Mouse (Mus musculus) lung, adult 18-20 months (tissue): ENCODE measurements around the gene Rhox2f.
"Not testable (repeated sequence)": the region's sequence is repeated elsewhere in the genome, so short reads cannot be mapped to it uniquely, and the experiment has no call there.

Experiments used
- DNase-seq, 2 experiments: peaks; one replicate each; pipeline ENCODE4 v3.0.0; 2022; ENCODE audit warnings: mixed read lengths in 2 of 2

Rhox2f gene

DNA sequence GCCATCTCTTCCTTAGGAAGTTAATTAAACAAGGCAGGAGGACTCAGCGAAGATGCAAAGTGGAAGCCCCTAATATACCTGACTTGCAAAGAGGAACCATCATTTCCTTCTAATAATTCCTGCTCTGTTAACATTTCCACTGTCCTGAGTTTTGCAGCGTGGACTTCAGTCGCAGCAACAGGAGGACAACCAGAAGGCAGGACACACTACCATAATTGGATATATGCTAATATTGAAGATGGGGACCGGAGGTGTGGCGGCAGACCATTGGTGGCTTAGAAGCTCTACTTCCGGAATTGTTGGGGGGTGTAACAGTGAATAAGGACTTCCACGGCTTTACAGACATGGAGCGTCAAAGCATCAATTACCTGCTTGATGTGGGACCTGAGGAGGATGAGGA, at the start of gene Rhox2f:
Gene Rhox2f (plus strand): TSS at position 301 of the 400 bp plus-strand sequence.
- DNase-seq = not testable (repeated sequence)

DNA sequence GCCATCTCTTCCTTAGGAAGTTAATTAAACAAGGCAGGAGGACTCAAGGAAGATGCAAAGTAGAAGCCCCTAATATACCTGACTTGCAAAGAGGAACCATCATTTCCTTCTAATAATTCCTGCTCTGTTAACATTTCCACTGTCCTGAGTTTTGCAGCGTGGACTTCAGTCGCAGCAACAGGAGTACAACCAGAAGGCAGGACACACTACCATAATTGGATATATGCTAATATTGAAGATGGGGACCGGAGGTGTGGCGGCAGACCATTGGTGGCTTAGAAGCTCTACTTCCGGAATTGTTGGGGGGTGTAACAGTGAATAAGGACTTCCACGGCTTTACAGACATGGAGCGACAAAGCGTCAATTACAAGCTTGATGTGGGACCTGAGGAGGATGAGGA, 41.1 kb upstream of the Rhox2f start, which contains the start of gene Rhox2e:
Gene Rhox2e (plus strand): TSS at position 301 of the 400 bp plus-strand sequence.
- not testable (repeated sequence) for DNase-seq

DNA sequence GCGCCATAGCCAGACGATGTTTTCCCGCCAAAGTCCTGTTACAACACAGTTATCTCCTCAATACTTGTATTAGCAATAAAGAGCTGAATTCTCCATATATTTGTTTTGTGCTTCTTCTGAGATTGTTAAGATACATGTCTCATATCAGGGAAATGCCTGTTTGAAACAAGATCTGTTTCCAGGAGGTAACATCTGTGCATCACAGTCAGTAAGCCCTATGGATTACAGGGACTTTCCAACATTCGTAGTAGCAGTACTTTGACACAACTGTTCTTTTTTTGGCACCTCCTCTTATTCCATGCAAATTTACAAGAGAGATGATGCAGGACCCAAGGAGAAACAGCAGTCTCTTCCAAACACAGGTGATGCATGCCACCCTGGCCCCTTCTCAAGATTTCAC, 29.5 kb upstream of the Rhox2f start, which contains the start of gene Rhox3e:
Gene Rhox3e (plus strand): TSS at position 301 of the 400 bp plus-strand sequence.
- DNase-seq = not testable (repeated sequence)

GRCm38 (mm10) chrX:37557112-37557511, 14.1 kb upstream of the Rhox2f start, which contains the start of gene Rhox4e:
Rhox4e (plus strand) TSS chrX:37557412.
- not testable (repeated sequence) for DNase-seq

- peak in 1 of 2 experiments; percentile 0 for DNase-seq
Observed at GRCm38 (mm10) chrX:37572638-37573037, 1.4 kb downstream of the Rhox2f start.

- DNase-seq = not testable (repeated sequence)
Observed at GRCm38 (mm10) chrX:37580692-37581091, 9.5 kb downstream of the Rhox2f start, which contains the start of gene Rhox3f. Rhox3f (plus strand) TSS chrX:37580992.

- DNase-seq = not testable (repeated sequence)
Observed at GRCm38 (mm10) chrX:37607604-37608003, 36.4 kb downstream of the Rhox2f start, which contains the start of gene Rhox4f. Rhox4f (minus strand) TSS chrX:37607704.
